Mouse (Mus musculus): ENCODE results near the gene Hvcn1. TPM values are rescaled to one million over a fixed set of nuclear protein-coding genes. Genes with fewer than 3 reads are reported as not detected.

The Hvcn1 gene
- polyA plus RNA-seq (2015; fragmentation: Nextera tagmentation; extraction: Ambion mirVana), result 6.1 and 6.2 TPM in 2 replicates

DNA sequence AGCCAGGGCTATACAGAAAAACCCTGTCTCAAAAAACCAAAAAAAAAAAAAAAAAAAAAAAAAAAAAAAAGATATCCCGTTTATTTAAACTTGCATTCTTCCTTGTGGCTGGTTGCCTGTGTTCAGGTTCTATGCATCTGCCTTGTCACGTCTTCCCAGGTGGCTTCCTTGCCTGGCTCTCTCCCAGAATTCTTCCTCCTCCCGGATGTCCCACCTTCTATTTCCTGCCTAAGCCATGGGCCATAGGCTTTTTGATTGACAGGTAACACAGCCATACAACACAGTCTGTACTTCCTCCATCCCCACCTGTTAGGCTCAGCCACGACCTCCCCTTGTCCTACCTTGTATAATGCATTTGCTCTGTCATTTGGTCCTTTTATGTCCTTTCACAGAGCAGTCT is at the start of gene Hvcn1:
Hvcn1 (plus strand) TSS at position 330 of the 400 bp plus-strand sequence.
- Histone ChIP-seq H3K36me3 (no peaks in the 10 kb centered on the region), H3K4me2 (no peak within 1 kb of the TSS), H3K4me3 (replicated peaks) (no peak within 1 kb of the TSS), H3K27ac (no peak within 1 kb of the TSS), H3K9ac (no peak within 1 kb of the TSS), H3K27me3 (replicated peaks) (no peaks in the 10 kb centered on the region), H3K9me3 (no peaks in the 10 kb centered on the region), H3K4me1 (no peaks in the 10 kb centered on the region)
- no peak for ATAC-seq (ENCODE audit: insufficient read depth, low FRiP score, low read depth)
- 72% methylated on average over 4 of the region's 4 CpGs for WGBS

DNA sequence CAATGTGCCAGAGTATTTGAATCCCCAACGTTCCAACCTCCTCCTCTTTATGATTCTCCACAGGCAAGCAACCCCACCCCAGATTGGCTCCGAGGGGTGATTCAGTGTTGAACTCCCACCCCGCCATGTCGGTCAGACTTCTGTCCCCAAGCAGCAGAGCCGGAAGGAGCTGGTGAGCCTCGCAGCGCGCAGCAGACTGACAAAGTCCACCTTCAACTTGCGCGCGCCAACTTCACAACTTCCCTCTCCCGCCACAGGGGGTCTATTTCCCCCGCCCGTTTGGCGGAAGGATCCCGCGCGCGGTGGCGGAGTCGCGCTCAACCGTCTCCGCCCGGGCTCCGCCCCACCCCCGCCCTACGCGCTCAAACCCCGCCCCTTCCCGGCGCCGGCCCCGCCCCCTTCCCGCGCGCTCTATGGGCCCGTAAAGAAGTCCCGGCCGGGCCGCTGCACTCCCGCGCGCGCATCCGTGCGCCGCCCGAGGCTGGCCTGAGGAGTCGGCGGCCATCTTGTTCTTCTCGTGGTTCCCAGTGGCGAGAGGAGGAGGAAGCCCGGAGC is 48.7 kb upstream of the Hvcn1 start, which contains the start of gene Ppp1cc:
Ppp1cc (plus strand) TSS at position 452 of the 555 bp plus-strand sequence.
- ATAC-seq (ENCODE audit: insufficient read depth, low FRiP score, low read depth), result peak; percentile 90
- WGBS, result under 1% methylated on average over 44 of the region's 54 CpGs
- H3K9me3 ChIP-seq, result no peaks in the 10 kb centered on the region

DNA sequence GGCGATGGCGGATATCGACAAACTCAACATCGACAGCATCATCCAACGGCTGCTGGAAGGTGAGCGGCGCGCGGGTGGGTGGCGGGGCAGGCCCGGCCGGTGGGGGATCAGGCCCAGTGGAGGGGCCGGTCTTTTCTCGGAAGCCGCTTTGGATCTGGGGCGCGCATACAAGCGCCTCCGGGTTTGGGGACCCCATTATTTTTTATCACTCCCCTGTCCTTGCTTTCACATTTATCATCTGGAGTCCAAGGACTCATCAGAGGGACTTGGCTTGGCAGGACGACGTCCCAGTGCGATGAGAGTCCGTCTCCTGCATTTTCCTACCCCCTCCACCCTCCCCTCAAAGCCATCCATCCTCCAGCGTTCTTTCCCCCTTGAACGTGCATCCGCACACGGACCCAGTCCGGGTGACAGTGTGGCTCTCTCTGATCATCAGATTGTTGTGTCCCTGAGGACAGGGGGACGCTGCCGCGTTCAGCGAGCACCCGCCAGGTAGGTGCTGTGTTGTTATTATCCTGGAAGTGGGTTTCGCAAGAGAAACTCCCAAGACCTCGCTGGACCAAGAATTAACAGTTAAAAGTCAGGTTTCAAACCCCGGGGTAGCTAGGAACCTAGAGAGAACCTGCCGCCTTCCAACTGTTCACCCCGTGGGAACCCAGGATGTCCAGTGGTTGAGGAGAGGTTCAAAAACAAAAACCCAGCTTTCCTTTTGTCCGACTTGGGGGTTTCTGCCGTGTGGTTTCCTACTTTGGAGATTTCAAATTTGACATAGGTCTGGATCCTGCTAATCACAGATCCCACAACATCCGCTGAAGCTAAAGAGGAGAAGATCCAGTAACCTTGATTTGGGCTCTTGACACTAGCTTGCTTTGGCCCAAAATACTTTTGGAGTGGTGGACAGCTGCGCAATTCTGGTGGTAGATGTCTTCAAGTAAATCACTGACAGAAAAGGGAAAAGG is 47.8 kb upstream of the Hvcn1 start:
- H3K36me3 ChIP-seq, result 0 out of 2 replicates have a peak, but pooled peaks cover 6% of the 10 kb centered on the region
- H3K27ac ChIP-seq, result peak overlapping the region; percentile 76
- H3K4me2 ChIP-seq, result peak overlapping the region; percentile 77
- peak overlapping the region; percentile 68 for H3K4me3 ChIP-seq (replicated peaks)
- peak overlapping the region; percentile 87 for H3K9ac ChIP-seq
- peaks cover 52% of the 10 kb centered on the region for H3K4me1 ChIP-seq
- H3K27me3 ChIP-seq (replicated peaks), result no peaks in the 10 kb centered on the region
- no peak for ATAC-seq (ENCODE audit: insufficient read depth, low FRiP score, low read depth)
- WGBS, result 1% methylated on average over 42 of the region's 42 CpGs
- H3K9me3 ChIP-seq, result no peaks in the 10 kb centered on the region

More for the DNA sequence above, 48.7 kb upstream of the Hvcn1 start, which contains the start of gene Ppp1cc:
- peak within 1 kb of the TSS; percentile 87 for H3K9ac ChIP-seq
- H3K4me2 ChIP-seq, result peak within 1 kb of the TSS; percentile 77
- H3K36me3 ChIP-seq, result 0 out of 2 replicates have a peak, but pooled peaks cover 3% of the 10 kb centered on the region
- no peaks in the 10 kb centered on the region for H3K27me3 ChIP-seq (replicated peaks)
- H3K27ac ChIP-seq, result peak within 1 kb of the TSS; percentile 90
- H3K4me3 ChIP-seq (replicated peaks), result peak within 1 kb of the TSS; percentile 68
- H3K4me1 ChIP-seq, result peaks cover 43% of the 10 kb centered on the region

DNA sequence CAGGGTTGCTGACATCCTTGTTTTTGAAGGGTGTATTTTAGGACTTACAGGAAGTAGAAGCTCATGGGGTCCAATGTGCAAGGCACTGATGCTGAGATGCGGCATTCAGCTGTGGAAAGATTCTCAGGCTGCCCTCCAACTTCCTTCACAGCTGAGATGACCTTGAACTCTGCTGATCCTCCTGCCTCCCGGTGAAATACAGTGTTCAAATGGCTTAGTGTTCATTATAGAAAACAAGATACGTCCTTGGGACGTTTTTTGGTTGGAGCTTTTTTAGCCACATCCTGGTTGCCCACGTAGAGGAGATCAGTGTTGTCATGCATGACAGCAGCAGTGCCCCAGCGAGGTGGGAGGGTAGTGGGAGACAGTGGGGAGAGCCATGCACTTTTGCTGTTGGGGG is 43.4 kb upstream of the Hvcn1 start:
- WGBS, result 50% methylated on average over 6 of the region's 6 CpGs
- no peak for ATAC-seq (ENCODE audit: insufficient read depth, low FRiP score, low read depth)
- H3K4me3 ChIP-seq (replicated peaks), result no peak overlapping the region
- no peak overlapping the region for H3K9ac ChIP-seq
- H3K27ac ChIP-seq, result no peak overlapping the region
- no peaks in the 10 kb centered on the region for H3K27me3 ChIP-seq (replicated peaks)
- H3K4me1 ChIP-seq, result peaks cover 52% of the 10 kb centered on the region
- H3K4me2 ChIP-seq, result no peak overlapping the region
- H3K9me3 ChIP-seq, result no peaks in the 10 kb centered on the region
- H3K36me3 ChIP-seq, result peaks cover 20% of the 10 kb centered on the region

DNA sequence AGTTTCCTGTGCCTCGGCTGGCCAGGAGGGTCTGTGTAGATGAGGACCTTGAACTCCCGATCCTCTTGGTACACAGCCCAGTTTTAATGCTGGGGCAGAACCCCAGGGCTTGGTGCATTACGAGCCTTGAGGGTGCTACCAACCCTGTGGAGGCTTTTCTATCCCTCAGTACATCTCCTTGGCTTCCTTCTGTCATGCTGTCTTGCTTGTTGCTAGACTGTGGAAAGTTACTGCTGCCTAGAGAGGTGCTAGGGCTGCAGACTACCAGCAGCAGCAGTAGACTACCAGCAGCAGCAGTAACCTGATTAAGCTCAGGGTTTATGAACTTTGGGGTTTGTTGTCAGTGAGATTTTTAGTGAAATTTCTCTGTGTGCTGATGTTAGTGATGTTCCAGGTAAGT is 42.6 kb upstream of the Hvcn1 start:
- peaks cover 52% of the 10 kb centered on the region for H3K4me1 ChIP-seq

DNA sequence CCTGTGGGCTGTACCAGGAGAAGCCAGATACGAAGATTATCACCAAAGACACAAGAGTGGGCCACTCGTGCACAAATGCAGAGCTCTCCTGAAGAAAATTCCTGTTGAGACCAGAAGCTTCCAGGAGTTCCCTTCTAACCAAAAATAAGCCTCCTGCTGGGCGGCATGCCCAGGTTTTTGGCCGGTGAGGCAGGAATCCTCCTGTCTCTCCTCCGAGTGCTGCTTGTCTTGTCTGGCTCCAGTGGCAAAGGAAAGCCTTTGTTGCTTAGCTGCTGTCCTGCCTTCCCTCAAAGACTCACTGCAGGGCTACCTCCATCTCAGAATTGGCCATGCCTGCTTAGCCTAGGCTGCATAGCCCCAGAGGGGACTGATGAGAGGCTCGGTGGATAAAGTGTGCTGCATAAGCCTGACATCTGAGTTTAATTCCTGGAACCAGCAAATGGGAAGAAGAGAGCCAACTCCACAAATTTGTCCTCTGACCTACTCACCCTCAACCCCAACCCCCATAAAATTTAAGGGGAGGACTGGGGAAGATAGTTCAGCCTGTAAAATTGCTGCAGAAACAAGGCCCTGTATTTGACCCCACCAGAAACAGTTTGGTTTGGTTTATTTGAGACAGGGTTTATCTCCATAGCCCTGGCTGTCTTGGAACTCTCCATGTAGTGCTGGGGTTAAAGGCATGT is 41.2 kb upstream of the Hvcn1 start:
- no peak for ATAC-seq (ENCODE audit: insufficient read depth, low FRiP score, low read depth)
- Histone ChIP-seq H3K27ac (no peak overlapping the region), H3K9me3 (no peaks in the 10 kb centered on the region), H3K4me1 (peaks cover 44% of the 10 kb centered on the region), H3K4me2 (no peak overlapping the region), H3K4me3 (replicated peaks) (no peak overlapping the region), H3K36me3 (peaks cover 34% of the 10 kb centered on the region), H3K9ac (no peak overlapping the region), H3K27me3 (replicated peaks) (no peaks in the 10 kb centered on the region)
- WGBS, result 57% methylated on average over 6 of the region's 6 CpGs

More for the DNA sequence above, 42.6 kb upstream of the Hvcn1 start:
- H3K4me3 ChIP-seq (replicated peaks), result no peak overlapping the region
- no peaks in the 10 kb centered on the region for H3K9me3 ChIP-seq
- H3K36me3 ChIP-seq, result peaks cover 26% of the 10 kb centered on the region
- no peak overlapping the region for H3K4me2 ChIP-seq
- H3K27ac ChIP-seq, result no peak overlapping the region
- H3K27me3 ChIP-seq (replicated peaks), result no peaks in the 10 kb centered on the region
- ATAC-seq (ENCODE audit: insufficient read depth, low FRiP score, low read depth), result no peak
- no peak overlapping the region for H3K9ac ChIP-seq
- 54% methylated on average over 3 of the region's 3 CpGs for whole genome bisulfite sequencing

DNA sequence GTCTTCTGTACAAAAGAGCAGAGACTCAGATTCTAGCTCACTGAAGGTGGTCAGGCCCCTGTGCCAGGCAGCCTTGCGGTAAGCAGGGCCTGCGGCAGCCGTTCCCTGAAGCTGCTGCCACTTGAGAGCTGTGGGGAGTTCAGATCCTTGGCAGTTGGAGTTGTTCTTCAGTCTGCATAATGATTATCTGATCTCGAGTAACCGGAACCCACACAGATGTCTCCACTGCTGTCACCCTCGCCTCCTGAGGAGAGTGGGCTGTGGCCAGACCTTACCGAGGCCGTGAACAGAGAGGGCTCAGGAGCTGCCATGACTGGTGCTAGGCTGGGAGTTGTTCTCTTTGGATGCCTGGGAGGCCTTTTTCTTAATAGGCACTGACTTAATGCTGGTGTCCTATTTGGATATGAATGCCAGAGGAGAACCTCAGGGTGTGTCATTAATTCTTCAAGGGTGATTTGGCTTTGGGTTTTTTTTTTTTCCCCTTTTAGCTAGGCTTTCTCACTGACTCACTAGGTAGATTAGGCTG is 39.9 kb upstream of the Hvcn1 start:
- H3K9ac ChIP-seq, result no peak overlapping the region
- 62% methylated on average over 8 of the region's 8 CpGs for WGBS
- no peaks in the 10 kb centered on the region for H3K9me3 ChIP-seq
- ATAC-seq (ENCODE audit: insufficient read depth, low FRiP score, low read depth), result no peak
- peaks cover 32% of the 10 kb centered on the region for H3K4me1 ChIP-seq
- no peaks in the 10 kb centered on the region for H3K27me3 ChIP-seq (replicated peaks)
- no peak overlapping the region for H3K4me3 ChIP-seq (replicated peaks)
- H3K36me3 ChIP-seq, result peaks cover 44% of the 10 kb centered on the region
- H3K4me2 ChIP-seq, result no peak overlapping the region
- H3K27ac ChIP-seq, result no peak overlapping the region

DNA sequence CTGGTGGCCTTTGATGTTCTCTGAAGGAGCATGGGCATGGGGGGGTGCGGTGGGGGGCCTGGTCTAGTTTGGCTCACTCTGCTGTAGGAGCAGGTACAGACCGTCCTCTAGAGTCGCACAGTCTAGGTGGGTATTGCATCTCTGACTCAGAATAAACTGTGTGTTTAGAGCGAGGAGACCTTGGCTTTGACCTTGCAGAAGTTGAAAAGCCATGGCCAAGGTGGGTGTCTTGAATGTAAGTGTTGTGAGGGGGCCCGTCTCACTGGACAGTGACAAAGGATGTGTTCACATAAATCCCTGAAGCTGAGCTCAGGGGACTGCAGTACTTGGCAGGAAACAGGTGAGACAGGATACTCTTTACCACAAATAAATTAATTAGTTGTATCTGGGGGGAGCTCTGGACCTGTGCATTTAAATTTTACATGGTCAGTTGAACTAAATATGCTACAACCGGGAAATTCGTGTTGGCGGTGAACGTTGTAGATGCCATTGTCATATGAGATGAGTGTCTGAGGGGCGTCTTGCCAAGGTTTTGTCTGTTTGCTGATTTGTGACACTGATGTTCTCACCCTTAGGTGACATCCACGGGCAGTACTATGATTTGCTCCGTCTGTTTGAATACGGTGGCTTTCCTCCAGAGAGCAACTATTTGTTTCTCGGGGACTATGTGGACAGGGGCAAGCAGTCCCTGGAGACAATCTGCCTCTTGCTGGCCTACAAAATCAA is 38.1 kb upstream of the Hvcn1 start:
- H3K36me3 ChIP-seq, result peaks cover 53% of the 10 kb centered on the region
- no peak overlapping the region for H3K9ac ChIP-seq
- no peak overlapping the region for H3K4me3 ChIP-seq (replicated peaks)
- no peak overlapping the region for H3K27ac ChIP-seq
- H3K27me3 ChIP-seq (replicated peaks), result no peaks in the 10 kb centered on the region
- WGBS, result 88% methylated on average over 14 of the region's 14 CpGs
- no peak overlapping the region for H3K4me2 ChIP-seq
- no peaks in the 10 kb centered on the region for H3K9me3 ChIP-seq
- H3K4me1 ChIP-seq, result peaks cover 18% of the 10 kb centered on the region
- ATAC-seq (ENCODE audit: insufficient read depth, low FRiP score, low read depth), result no peak

DNA sequence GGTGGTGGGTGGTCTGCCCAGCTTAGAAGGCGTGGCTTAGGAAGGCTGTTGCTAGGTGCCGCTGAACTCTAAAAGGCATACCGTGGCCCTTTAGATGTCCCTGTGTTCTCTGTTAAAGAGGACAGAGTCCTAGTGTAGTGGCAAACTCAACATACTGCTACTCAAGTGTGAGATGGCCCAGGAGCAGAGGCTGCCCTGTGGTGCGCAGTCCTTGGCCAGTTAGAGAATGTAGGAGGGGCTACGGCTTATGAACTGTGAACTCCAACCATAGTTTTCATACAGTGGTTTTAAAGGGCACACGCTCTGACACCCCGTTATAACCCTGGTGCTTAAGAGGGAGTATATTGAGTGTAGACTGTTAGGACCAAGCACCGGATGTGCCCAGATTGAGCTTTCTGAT is 35.5 kb upstream of the Hvcn1 start:
- WGBS, result 92% methylated on average over 8 of the region's 8 CpGs
- H3K36me3 ChIP-seq, result peaks cover 51% of the 10 kb centered on the region
- no peak for ATAC-seq (ENCODE audit: insufficient read depth, low FRiP score, low read depth)

DNA sequence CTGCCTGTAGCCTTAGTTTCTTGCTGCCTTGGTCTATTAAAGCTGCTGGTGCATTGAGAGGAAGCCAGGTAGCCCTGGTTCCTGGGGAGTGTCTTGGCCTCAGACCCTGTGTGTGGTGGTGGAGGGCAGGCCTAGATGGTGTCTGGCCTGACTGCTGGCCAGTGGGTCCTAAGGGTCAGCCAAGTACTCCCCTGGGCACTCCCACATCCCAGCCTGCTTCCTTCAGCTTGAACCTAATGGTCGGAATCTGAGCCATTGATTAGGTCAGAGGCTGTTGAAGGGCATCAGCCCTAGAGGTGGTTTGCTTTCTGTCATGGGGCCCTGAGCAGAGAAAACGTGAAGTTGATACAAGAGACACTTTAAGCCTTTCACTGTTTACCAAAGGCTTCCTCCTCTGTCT is 31.2 kb upstream of the Hvcn1 start:
- no peak overlapping the region for H3K4me3 ChIP-seq (replicated peaks)
- H3K36me3 ChIP-seq, result peaks cover 39% of the 10 kb centered on the region
- no peak for ATAC-seq (ENCODE audit: insufficient read depth, low FRiP score, low read depth)
- WGBS, result 37% methylated on average over 2 of the region's 2 CpGs
- no peaks in the 10 kb centered on the region for H3K4me1 ChIP-seq
- H3K9me3 ChIP-seq, result no peaks in the 10 kb centered on the region
- no peak overlapping the region for H3K4me2 ChIP-seq
- no peak overlapping the region for H3K27ac ChIP-seq
- H3K27me3 ChIP-seq (replicated peaks), result no peaks in the 10 kb centered on the region
- no peak overlapping the region for H3K9ac ChIP-seq

More for the DNA sequence above, 35.5 kb upstream of the Hvcn1 start:
- Histone ChIP-seq H3K4me3 (replicated peaks) (no peak overlapping the region), H3K9me3 (no peaks in the 10 kb centered on the region), H3K4me2 (no peak overlapping the region), H3K27me3 (replicated peaks) (no peaks in the 10 kb centered on the region), H3K9ac (no peak overlapping the region), H3K4me1 (0 out of 2 replicates have a peak, but pooled peaks cover 5% of the 10 kb centered on the region), H3K27ac (no peak overlapping the region)

DNA sequence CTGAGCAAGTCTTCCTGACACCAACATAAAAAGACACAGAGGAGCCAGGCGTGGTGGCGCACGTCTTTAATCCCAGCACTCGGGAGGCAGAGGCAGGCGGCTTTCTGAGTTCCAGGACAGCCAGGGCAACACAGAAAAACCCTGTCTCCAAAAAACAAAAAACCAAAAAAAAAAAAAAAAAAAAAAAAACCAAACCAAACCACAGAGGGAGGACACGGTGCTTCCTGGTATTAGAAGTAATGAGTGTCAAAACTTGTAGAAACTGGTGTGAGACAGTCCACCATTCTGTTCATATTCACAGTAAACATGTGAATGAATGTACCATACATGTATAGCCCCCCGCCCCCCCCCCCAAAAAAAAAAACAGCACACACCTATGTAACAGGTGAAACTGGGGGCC is 30.6 kb upstream of the Hvcn1 start:
- 85% methylated on average over 7 of the region's 7 CpGs for WGBS
- Histone ChIP-seq H3K9me3 (no peaks in the 10 kb centered on the region), H3K27me3 (replicated peaks) (no peaks in the 10 kb centered on the region), H3K36me3 (peaks cover 36% of the 10 kb centered on the region), H3K4me3 (replicated peaks) (no peak overlapping the region), H3K27ac (no peak overlapping the region), H3K9ac (no peak overlapping the region), H3K4me1 (no peaks in the 10 kb centered on the region), H3K4me2 (no peak overlapping the region)
- no peak for ATAC-seq (ENCODE audit: insufficient read depth, low FRiP score, low read depth)
